Mouse (Mus musculus): ENCODE data around the gene Magix.

- TF ChIP-seq CTCF (IDR thresholded peaks at IDR 0.05; ENCODE audit: control insufficient read depth, insufficient read depth, insufficient replicate concordance, low read depth, low read length) (no peak), POLR2A (IDR thresholded peaks at IDR 0.05; ENCODE audit: control insufficient read depth, low read depth, low read length) (no peak)
Observed at GRCm38 (mm10) chrX:7639536-7640325, 41.3 kb downstream of the Magix start.
